ENCODE assay signal across 25 mouse cellular contexts in the genomic region with DNA sequence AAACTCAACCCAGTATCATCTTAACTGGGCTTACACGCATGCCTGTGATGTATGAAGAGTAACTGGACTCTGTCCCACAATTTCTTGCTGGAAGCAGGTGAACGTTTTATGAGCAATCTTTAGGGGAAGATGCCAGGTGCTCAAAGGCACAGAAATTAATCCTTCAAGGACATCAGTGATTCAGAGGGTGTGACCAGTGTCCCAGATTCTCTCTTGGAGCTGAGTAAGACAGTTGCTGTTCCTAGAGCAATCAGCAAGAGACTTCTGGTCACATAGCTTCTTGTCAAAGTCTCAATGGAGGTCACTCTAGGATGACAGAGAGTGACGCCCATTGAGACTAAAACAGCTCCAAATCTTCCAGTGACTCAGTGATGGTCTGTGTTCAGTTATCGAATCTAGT. TPM values are rescaled to one million over a fixed set of nuclear protein-coding genes. Genes with fewer than 3 reads are reported as not detected.
"Had no signal": no experiment of that assay in that cellular context is flagged by ENCODE, and none has a peak within 500 bp of the region (broad histone marks: within the 10 kb centered on the region; RNA-seq: fewer than 3 reads in every experiment).

No protein-coding gene starts in this region.

- H3K4me2 ChIP-seq: lung, embryonic 15.5 days; midbrain, embryonic 11.5 days; midbrain, embryonic 13.5 days; midbrain, embryonic 15.5 days; neural tube, embryonic 13.5 days; neural tube, embryonic 15.5 days had no signal

- H3K27me3 ChIP-seq: lung, embryonic 15.5 days; megakaryocyte, embryonic 14.5 days; midbrain, embryonic 13.5 days; midbrain, embryonic 15.5 days; neural tube, embryonic 13.5 days; neural tube, embryonic 15.5 days had no signal

- DNase-seq: liver, postnatal 0 days; lung, adult 2 months; lung, postnatal 14 days; lung, postnatal 36 days; retina, postnatal 1 day; right cerebral cortex, adult 18-20 months; right cerebral cortex, postnatal 25 days; right cerebral cortex, postnatal 4 days; thymus, adult 18-20 months; thymus, postnatal 14 days; thymus, postnatal 36 days had no signal

- H3K9me3 ChIP-seq: lung, embryonic 15.5 days; midbrain, embryonic 13.5 days; midbrain, embryonic 15.5 days; neural tube, embryonic 13.5 days; neural tube, embryonic 15.5 days had no signal

- H3K27ac ChIP-seq: lung, embryonic 15.5 days; macrophage; midbrain, embryonic 13.5 days; midbrain, embryonic 15.5 days; neural tube, embryonic 13.5 days; neural tube, embryonic 15.5 days had no signal

- H3K4me3 ChIP-seq: lung, embryonic 15.5 days; megakaryocyte, embryonic 14.5 days; midbrain, embryonic 13.5 days; midbrain, embryonic 15.5 days; neural tube, embryonic 13.5 days; neural tube, embryonic 15.5 days had no signal

- H3K4me1 ChIP-seq: lung, embryonic 15.5 days; megakaryocyte, embryonic 14.5 days; midbrain, embryonic 13.5 days; midbrain, embryonic 15.5 days; neural tube, embryonic 13.5 days; neural tube, embryonic 15.5 days had no signal

- H3K36me3 ChIP-seq: lung, embryonic 15.5 days; midbrain, embryonic 13.5 days; midbrain, embryonic 15.5 days; neural tube, embryonic 13.5 days; neural tube, embryonic 15.5 days had no signal

- H3K9ac ChIP-seq: liver, postnatal 0 days; lung, embryonic 15.5 days; midbrain, embryonic 13.5 days; midbrain, embryonic 15.5 days; neural tube, embryonic 13.5 days; neural tube, embryonic 15.5 days had no signal

- ATAC-seq: liver, postnatal 0 days; lung, postnatal 0 days; midbrain, embryonic 13.5 days; midbrain, embryonic 15.5 days had no signal

RNA-seq across cellular contexts. Expression of a gene that starts 19.6 kb away (rescaled TPM):
- total RNA-seq: megakaryocyte progenitor cell, adult 5-6 weeks; monocyte, adult 5-6 weeks had no signal
- polyA plus RNA-seq: macrophage; midbrain, embryonic 11.5 days; midbrain, embryonic 13.5 days; neural tube, embryonic 11.5 days; neural tube, embryonic 15.5 days; spleen, adult 2 months; stomach, embryonic 14.5 days had no signal
